Mouse (Mus musculus) heart, adult 2 months (tissue): ENCODE results near the gene Tut7. TPM values are rescaled to one million over a fixed set of nuclear protein-coding genes. Genes with fewer than 3 reads are reported as not detected.

ENCODE experiments used
- polyA plus RNA-seq: library from polyadenylated mRNA; depleted of rRNA; stranded (reverse); fragments of >200 nt; gene quantifications from 2 replicates; pipeline ENCODE4 v1.2.3, GENCODE M21; 2012; rRNA removed
- total RNA-seq, 2 experiments: library from RNA; stranded (reverse); gene quantifications; 2 replicates each; pipeline ENCODE4 v1.2.3; 2021

Tut7 gene
- total and polyA plus RNA-seq, 3 experiments: 10.3 to 45.1 (median 41.6) TPM

Other genes with a start within 250 kb of the Tut7 start
- gene Agtpbp1, start 237.9 kb downstream of the Tut7 start, total RNA-seq: 100 to 1,000 TPM; 151 to 173 TPM
- 27.9 and 62.9 TPM in 2 replicates for gene Agtpbp1, start 237.9 kb downstream of the Tut7 start, polyA plus RNA-seq
- 100 to 1,000 TPM in 1 of 2 experiments, 10 to 100 TPM in 1; 79.9 to 106 TPM for gene Naa35, start 237.9 kb downstream of the Tut7 start, total RNA-seq
- 28.0 and 67.3 TPM in 2 replicates for gene Naa35, start 237.9 kb downstream of the Tut7 start, polyA plus RNA-seq
- gene Golm1, start 147.3 kb downstream of the Tut7 start, total RNA-seq: 10 to 100 TPM; 11.4 to 16.2 TPM
- gene Golm1, start 147.3 kb downstream of the Tut7 start, polyA plus RNA-seq: 6.5 and 8.8 TPM in 2 replicates
- gene 4921517D22Rik, start 129.0 kb downstream of the Tut7 start, total RNA-seq: not detected
- not detected in 2 replicates for gene 4921517D22Rik, start 129.0 kb downstream of the Tut7 start, polyA plus RNA-seq
- gene Spata31d1a, start 112.8 kb downstream of the Tut7 start, total RNA-seq: not detected
- 0.09 and 0.14 TPM in 2 replicates for gene Spata31d1a, start 112.8 kb downstream of the Tut7 start, polyA plus RNA-seq
- not detected for gene Spata31d1b, start 110.9 kb downstream of the Tut7 start, total RNA-seq
- gene Spata31d1b, start 110.9 kb downstream of the Tut7 start, polyA plus RNA-seq: 0.03 and 0.04 TPM in 2 replicates
- not detected for gene Spata31d1d, start 91.4 kb downstream of the Tut7 start, total RNA-seq
- 0.04 and 0.06 TPM in 2 replicates for gene Spata31d1d, start 91.4 kb downstream of the Tut7 start, polyA plus RNA-seq
- gene 1700014D04Rik, start 76.4 kb downstream of the Tut7 start, total RNA-seq: not detected
- gene 1700014D04Rik, start 76.4 kb downstream of the Tut7 start, polyA plus RNA-seq: 0.09 TPM in 1 of 2 replicates, not detected in the other
- 100 to 1,000 TPM; 233 to 239 TPM for gene Isca1, start 53.3 kb downstream of the Tut7 start, total RNA-seq
- gene Isca1, start 53.3 kb downstream of the Tut7 start, polyA plus RNA-seq: 326 and 509 TPM in 2 replicates
- gene Gm49354, start 40.9 kb downstream of the Tut7 start, total RNA-seq: not detected
- gene Gm49354, start 40.9 kb downstream of the Tut7 start, polyA plus RNA-seq: not detected in 2 replicates